Mouse (Mus musculus) midbrain, embryonic 16.5 days (tissue): Measurements from ENCODE around the gene Cbx5. TPM values are rescaled to one million over a fixed set of nuclear protein-coding genes. Genes with fewer than 3 reads are reported as not detected.

ENCODE experiments used
- ATAC-seq: fragments of 200-750 bp; cut with Nextera tagmentation; 2 replicates; pipeline ENCODE4 v1.8.0; 2017; ENCODE audit warnings: moderate TSS enrichment
- H3K27ac ChIP-seq: fragments of 300-500 bp; sonication (generic); 2 replicates; pipeline ENCODE4 v1.5.1; 2014; ENCODE audit warnings: mild to moderate bottlenecking, low read length, mixed read lengths
- H3K27me3 ChIP-seq: fragments of 300-500 bp; sonication (generic); 2 replicates; pipeline ENCODE4 v1.6.1; 2014; ENCODE audit warnings: low read depth, low read length, mixed read lengths; ENCODE audit not compliant: control insufficient read depth, insufficient read depth
- H3K36me3 ChIP-seq: fragments of 300-500 bp; sonication (generic); 2 replicates; pipeline ENCODE4 v1.6.1; 2014; ENCODE audit warnings: mild to moderate bottlenecking, low read length, moderate library complexity, mixed read lengths; ENCODE audit not compliant: control insufficient read depth, insufficient read depth
- H3K4me1 ChIP-seq: fragments of 300-500 bp; sonication (generic); 2 replicates; pipeline ENCODE4 v1.6.1; 2014; ENCODE audit warnings: mild to moderate bottlenecking, low read length, mixed read lengths; ENCODE audit not compliant: control insufficient read depth, insufficient read depth
- H3K4me2 ChIP-seq: fragments of 300-500 bp; sonication (generic); 2 replicates; pipeline ENCODE4 v1.6.1; 2014; ENCODE audit warnings: mild to moderate bottlenecking, low read length, mixed read lengths
- H3K4me3 ChIP-seq: fragments of 300-500 bp; sonication (generic); 2 replicates; pipeline ENCODE4 v1.5.1; 2014; ENCODE audit warnings: low read depth, mild to moderate bottlenecking, low read length, moderate library complexity, mixed read lengths
- H3K9ac ChIP-seq: fragments of 300-500 bp; sonication (generic); 2 replicates; pipeline ENCODE4 v1.6.1; 2014; ENCODE audit warnings: low read depth, low read length, mixed read lengths
- H3K9me3 ChIP-seq: fragments of 300-500 bp; sonication (generic); replicated peaks from 2 replicates; pipeline ENCODE4 v1.6.1; 2014; ENCODE audit warnings: mild to moderate bottlenecking, low read length, mixed read lengths; ENCODE audit not compliant: control insufficient read depth, poor library complexity, severe bottlenecking
- WGBS: fragments of 180-500 bp; shearing (Covaris S2); extraction: QIAGEN DNeasy Blood & Tissue Kit; methylation state at CpG from one replicate; pipeline ENCODE4 v1.1.7; 2014; 5-methylcytosine and 5-hydroxymethylcytosine counted together
- polyA plus RNA-seq: library from polyadenylated mRNA; unstranded; fragments of >200 nt; fragmentation: Nextera tagmentation; extraction: Ambion mirVana; gene quantifications from 2 replicates; pipeline ENCODE4 v1.2.1, GENCODE M21; 2015

The Cbx5 gene
- polyA plus RNA-seq, 1 experiment from 2014 or later: 139 TPM

DNA sequence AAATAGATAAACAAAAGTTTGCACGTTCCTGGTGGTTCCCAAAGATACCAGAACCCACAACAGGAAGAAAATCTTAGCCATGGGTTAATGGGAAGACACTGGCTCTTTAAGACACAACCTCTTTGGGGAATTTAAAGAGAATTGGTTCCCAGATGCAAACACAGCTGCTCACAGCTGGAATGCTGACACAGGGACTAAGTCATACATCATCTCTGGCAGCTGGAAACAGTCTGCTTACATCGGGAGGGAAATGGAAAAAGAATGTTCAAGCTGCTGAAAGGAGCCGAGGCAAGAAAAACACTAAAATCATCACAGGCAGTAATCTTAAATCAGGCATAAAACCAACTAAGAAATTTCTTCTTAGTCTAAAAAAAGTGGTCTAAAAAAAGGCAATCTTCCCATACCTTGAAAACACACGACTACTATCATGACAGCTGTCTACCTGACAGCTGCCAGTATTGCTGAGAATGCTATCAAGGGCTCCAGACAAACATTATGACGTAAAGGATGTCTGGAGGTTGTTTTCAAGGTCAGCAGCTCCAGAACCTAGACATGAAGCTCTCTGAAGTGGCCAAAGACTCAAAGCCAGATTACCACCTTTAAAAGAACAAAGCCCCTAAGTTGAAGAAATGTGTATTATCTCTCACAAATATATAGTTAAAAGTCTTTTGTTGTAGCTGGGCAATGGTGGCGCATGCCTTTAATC, 37.4 kb downstream of the Cbx5 start:
- WGBS: 72% methylated on average over 6 of the region's 6 CpGs
- peaks cover 16% of the 10 kb centered on the region for H3K36me3 ChIP-seq
- H3K27ac ChIP-seq: no peak overlapping the region
- H3K4me3 ChIP-seq: no peak overlapping the region
- no peak overlapping the region for H3K4me2 ChIP-seq
- no peak overlapping the region for H3K9ac ChIP-seq
- H3K4me1 ChIP-seq: no peaks in the 10 kb centered on the region
- H3K27me3 ChIP-seq: no peaks in the 10 kb centered on the region
- ATAC-seq: no peak
- H3K9me3 ChIP-seq: no peaks in the 10 kb centered on the region

DNA sequence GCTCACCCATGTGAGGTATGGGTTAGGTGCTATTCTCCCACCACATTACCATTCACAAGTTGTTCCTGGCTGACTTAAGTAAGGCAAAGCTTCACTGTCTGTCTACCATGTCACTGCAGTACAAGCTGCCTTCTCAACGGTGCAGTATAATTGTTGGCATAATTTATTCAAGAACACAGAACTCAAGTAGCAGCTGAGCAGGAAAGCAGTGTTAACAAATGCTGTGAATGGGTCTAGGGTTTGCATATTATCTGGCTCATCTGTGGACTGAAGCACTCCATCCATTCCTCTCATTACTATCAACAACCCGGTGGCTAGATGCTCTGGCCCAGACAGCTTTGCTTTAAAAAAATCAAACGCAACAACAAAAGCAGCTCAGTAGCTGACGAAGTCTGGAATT, 41.8 kb downstream of the Cbx5 start:
- H3K4me3 ChIP-seq: no peak overlapping the region
- H3K27me3 ChIP-seq: no peaks in the 10 kb centered on the region
- peaks cover 18% of the 10 kb centered on the region for H3K36me3 ChIP-seq
- no peaks in the 10 kb centered on the region for H3K4me1 ChIP-seq
- no peaks in the 10 kb centered on the region for H3K9me3 ChIP-seq
- H3K4me2 ChIP-seq: no peak overlapping the region
- H3K27ac ChIP-seq: no peak overlapping the region
- ATAC-seq: no peak
- 76% methylated on average over 4 of the region's 4 CpGs for WGBS
- H3K9ac ChIP-seq: no peak overlapping the region

DNA sequence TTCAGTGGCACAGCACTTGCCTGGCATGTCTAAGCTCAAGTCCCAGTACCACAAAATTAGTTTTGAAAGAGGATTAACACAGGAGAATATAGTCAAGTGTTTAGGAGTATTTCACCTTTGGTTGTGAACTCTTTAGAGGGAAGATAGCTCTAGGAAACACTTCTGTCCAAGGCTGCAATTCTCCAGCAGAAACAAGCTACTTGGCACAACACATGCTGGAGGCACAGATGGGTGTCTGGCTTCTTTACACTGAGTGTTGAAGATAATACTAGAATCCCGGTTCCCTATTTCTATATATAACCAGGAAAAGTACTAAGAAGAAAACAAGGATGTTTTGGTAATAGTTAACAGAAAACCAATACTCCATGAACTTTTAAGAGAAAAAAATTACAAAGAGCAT, 42.8 kb downstream of the Cbx5 start:
- Histone ChIP-seq H3K36me3 (peaks cover 21% of the 10 kb centered on the region), H3K9ac (no peak overlapping the region), H3K4me1 (no peaks in the 10 kb centered on the region), H3K4me2 (no peak overlapping the region), H3K4me3 (no peak overlapping the region), H3K27ac (no peak overlapping the region), H3K27me3 (no peaks in the 10 kb centered on the region), H3K9me3 (no peaks in the 10 kb centered on the region)
- no peak for ATAC-seq
- WGBS: 93% methylated on average over 1 of the region's 1 CpGs

DNA sequence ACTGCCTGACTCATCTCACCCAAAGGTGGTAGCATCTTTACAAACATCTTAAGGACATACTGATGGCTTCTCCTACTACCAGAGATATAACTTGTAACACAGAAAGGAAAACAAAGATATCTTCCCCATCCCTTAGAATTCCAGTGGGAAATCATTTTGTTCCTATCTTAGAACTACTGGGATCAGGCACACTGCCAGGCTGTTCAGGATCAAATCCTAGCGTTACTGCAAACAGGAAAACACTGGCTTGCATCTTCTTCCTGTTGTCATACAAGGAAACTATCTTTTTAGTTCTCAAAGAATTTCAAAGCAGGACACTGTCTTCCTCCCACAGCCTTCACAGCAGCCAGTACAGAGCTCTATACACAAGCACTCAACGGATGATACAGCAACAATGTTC, 46.0 kb downstream of the Cbx5 start:
- Histone ChIP-seq H3K4me3 (no peak overlapping the region), H3K27me3 (no peaks in the 10 kb centered on the region), H3K4me2 (no peak overlapping the region), H3K9ac (no peak overlapping the region), H3K9me3 (no peaks in the 10 kb centered on the region), H3K36me3 (peaks cover 16% of the 10 kb centered on the region), H3K27ac (no peak overlapping the region), H3K4me1 (no peaks in the 10 kb centered on the region)
- 91% methylated on average over 2 of the region's 2 CpGs for WGBS
- ATAC-seq: no peak

DNA sequence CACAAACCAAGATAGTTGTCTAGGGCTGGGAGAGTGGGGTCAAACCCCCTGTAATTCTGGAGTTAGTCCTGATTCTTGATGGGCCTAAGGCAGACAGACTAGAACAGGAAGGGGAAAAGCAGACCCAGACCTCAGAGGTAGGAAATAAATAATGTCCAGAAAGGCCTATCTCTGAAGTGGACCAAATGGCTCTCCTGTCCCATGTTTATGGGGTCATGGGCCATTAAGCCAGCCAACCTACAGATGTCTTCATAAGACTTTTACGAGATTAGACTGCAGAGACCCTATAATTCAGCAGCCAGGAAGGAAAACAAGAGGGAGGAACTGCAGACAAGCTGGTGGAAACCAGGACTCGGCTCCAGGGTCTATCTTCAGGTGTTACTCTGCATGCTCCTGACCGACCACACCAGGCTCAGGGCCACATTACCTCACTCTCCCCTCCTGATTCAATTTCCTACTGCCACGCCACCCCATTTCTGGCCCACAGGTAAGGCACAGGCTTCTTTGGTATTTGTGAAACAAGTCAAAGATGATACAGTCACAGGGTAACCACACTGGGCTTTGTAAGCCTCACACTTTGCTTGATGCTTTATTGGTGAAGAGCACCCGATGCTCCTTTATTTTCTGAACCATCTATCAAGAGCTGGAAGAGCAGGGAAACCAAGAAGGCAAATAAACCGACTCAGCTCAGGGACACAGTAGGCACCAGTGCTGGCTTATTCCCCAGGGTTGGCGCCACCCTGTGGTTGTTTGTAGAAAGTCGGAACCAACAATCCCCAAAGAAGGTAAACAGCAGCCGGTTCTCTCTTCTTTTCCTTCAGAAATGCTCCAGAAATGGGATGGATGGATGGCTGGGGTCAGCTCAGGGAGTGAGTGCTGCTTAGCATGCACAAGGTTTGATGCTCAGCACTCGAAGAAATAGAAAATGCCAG, 48.8 kb downstream of the Cbx5 start:
- Histone ChIP-seq H3K4me1 (no peaks in the 10 kb centered on the region), H3K27ac (no peak overlapping the region), H3K4me3 (no peak overlapping the region), H3K36me3 (peaks cover 12% of the 10 kb centered on the region; the same call in 1 of the 2 replicates), H3K27me3 (no peaks in the 10 kb centered on the region), H3K4me2 (no peak overlapping the region), H3K9ac (no peak overlapping the region), H3K9me3 (no peaks in the 10 kb centered on the region)
- WGBS: 62% methylated on average over 10 of the region's 10 CpGs
- no peak for ATAC-seq

DNA sequence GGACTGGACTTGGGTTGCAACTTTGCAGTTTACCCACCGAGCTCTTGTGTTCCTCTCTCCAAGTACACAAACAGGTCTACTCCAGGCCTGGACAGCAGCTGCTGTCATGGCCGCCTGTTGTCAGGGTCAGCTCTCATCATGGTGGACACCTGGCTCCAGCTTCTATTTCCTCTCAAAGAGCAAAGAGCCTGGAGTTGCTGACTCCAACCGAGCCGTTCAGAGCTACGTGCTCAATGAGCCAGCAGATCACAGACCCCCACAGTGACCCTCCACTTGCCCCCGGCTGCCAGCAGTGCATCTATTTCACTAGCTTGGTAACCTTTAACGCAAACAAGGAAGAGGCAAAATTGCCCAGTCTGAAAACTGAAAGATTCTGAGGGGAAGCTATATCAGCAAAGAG, 49.5 kb downstream of the Cbx5 start:
- WGBS: 78% methylated on average over 7 of the region's 7 CpGs
- H3K9me3 ChIP-seq: no peaks in the 10 kb centered on the region
- H3K27ac ChIP-seq: no peak overlapping the region
- no peaks in the 10 kb centered on the region for H3K27me3 ChIP-seq
- no peak overlapping the region for H3K4me3 ChIP-seq
- H3K4me1 ChIP-seq: no peaks in the 10 kb centered on the region
- peaks cover 7% of the 10 kb centered on the region; the same call in 1 of the 2 replicates for H3K36me3 ChIP-seq
- H3K4me2 ChIP-seq: no peak overlapping the region
- no peak for ATAC-seq
- no peak overlapping the region for H3K9ac ChIP-seq

DNA sequence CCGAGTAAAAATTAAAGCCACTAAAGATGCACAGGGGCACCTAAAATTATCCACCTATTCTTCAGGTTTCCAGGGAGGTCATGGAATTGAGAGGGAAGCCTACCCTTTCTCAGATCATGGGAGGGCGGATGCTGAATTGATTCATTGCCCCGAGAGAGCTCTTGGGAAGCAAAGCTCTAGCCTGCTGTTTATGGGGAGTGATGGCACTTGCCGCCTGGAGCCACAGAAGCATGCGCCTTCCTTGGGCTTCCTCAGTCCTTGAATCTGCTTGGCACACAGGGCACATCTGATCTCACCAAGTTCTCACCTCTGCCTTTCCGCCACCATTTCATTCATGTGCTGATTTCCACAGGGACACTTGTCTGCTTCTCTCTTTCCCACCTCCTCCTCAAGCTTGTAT, 51.8 kb downstream of the Cbx5 start:
- Histone ChIP-seq H3K4me3 (no peak overlapping the region), H3K27me3 (0 out of 2 replicates have a peak, but pooled peaks cover 2% of the 10 kb centered on the region), H3K9ac (no peak overlapping the region), H3K36me3 (peaks cover 4% of the 10 kb centered on the region; the same call in 1 of the 2 replicates), H3K9me3 (no peaks in the 10 kb centered on the region), H3K4me2 (no peak overlapping the region), H3K4me1 (peaks cover 9% of the 10 kb centered on the region), H3K27ac (no peak overlapping the region)
- WGBS: 74% methylated on average over 6 of the region's 6 CpGs
- no peak for ATAC-seq

DNA sequence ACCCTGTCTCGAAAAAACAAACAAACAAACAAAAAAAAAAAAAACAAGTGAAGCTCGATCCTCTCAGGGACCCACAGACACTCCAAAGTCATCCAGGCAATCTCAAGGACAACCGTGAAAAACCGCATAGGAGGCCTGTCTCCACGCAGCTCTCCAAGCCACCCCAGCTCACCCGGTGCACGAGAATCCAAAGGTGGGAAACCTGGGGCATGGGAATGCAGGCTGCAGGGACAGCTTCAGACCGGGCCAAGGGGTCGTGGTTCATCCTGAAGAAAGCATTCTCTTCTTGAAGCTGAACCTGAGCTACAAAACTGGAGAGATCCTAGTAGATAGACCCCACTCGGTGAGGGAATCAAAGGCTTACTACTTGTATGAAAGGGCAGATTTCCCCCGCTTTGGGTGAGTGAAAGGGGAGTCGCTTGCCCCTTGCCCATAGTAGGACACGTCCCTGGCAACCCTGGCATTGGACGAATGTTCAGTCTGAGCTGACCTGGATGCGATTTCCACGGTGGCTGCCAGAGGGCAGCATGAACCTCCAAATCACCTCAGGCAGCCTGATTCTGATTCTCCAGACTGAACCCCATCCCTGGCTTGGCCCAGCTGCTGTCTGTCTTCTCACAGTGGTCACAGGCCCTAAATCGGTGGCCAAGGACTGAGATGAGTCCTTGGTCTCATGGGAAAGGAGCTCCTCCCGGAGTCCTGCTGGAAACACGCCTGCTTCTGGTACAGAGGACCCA, 54.0 kb downstream of the Cbx5 start:
- H3K9me3 ChIP-seq: no peaks in the 10 kb centered on the region
- peaks cover 15% of the 10 kb centered on the region for H3K27me3 ChIP-seq
- H3K4me2 ChIP-seq: no peak overlapping the region
- ATAC-seq: peak; percentile 30; the same call in 1 of the 2 replicates
- no peaks in the 10 kb centered on the region for H3K36me3 ChIP-seq
- WGBS: 49% methylated on average over 19 of the region's 19 CpGs
- no peak overlapping the region for H3K27ac ChIP-seq
- H3K4me1 ChIP-seq: peaks cover 9% of the 10 kb centered on the region
- no peak overlapping the region for H3K9ac ChIP-seq
- H3K4me3 ChIP-seq: no peak overlapping the region
